Mouse (Mus musculus) v-Abl transformed pro-B cells (cell line): ENCODE measurements around the gene Il10.

Source experiments
- in situ Hi-C, 2 experiments: fragments of 400-800 bp; cut with MboI; formaldehyde crosslinking; loops; one replicate each; pipeline ENCODE4 v1.15.1; 2025; ENCODE audit not compliant: unreplicated experiment in 2 of 2

Il10 gene

DNA sequence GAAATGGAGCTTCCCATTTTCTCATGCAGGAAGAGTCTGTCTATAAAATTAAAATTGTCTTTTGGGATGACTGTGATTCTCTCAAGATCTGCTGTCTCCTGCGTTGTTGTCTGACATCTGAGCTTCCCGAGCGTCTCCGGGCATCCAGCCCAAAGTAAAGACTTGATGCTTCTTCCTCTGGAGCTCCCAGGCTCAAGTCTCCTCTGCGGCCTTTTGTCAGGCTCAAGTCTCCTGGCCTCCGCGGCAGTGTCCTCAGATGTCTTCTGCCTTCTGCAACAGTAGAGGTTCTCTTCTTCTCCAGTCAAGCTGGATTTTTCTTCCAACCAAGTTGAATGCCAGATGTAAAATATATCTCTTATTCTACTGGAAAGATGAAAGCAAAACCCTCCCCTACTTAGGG is 49.4 kb downstream of the Il10 start:
- in situ Hi-C loops, result loop anchor here in 1 of 2 experiments (25.0 kb wide), 1 partner anchor 382 kb away; no protein-coding TSS in a partner anchor

DNA sequence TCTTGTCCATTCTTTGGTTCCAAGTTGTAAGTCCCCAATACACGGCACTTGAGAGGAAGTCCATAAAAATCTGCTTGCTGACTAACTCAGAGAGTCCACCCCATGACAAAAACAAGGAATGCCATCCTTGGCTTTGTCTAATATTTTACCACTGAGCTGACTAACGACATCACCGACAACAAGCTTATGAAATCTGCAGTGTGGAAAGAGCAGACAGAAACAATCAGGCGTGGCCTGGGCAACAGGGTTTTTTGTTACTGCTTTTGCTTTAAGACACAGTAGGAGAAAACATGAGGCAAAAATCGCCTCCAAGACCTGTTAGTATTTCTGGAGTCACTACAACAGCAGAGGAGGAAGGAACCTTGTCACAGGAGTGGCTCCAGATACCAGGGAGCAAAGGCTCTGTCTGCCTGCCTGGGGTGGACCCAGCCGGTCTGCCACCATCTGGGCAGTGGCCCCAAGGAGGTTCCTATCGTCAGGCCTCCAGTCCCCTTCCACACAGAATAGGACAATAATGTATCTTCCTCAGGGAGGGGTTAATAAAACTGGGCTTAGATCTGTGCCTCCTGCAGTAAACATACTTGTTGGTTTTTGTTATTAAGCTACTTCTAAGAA is 52.8 kb downstream of the Il10 start:
- in situ Hi-C loops, result loop anchor here in 1 of 2 experiments (25.0 kb wide), 1 partner anchor 385 kb away; no protein-coding TSS in a partner anchor

DNA sequence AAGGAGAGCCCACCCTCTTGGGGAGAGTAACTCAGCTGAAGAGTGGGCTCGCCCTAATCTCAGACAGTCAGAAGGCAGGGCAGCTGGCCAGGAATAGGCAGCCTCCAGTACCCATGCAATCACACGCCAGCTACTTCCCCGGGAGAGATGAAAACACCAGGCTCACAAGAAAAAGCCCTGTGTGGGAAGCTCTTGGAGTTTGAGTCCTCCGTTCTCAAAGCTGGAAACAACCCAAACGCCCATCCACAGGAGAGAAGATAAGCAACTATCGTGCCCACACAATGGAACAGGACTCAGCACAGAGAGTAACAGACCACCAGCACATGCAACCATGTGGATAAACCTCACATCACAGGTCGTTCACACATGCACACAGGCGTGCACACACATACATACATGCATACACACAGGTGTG is 54.9 kb downstream of the Il10 start:
- in situ Hi-C loops, result loop anchor here in 1 of 2 experiments (25.0 kb wide), 1 partner anchor 387 kb away; no protein-coding TSS in a partner anchor
